Mouse (Mus musculus) hindbrain, embryonic 15.5 days (tissue): ENCODE measurements at regions not wholly inside any gene's neighbourhood (a gene's known extent, or its start where the extent isn't known, plus 50 kb on each side); places are given as distances from the start of the nearest gene placed in this dataset.

Experiments
- ATAC-seq: fragments of 200-750 bp; cut with Nextera tagmentation; 2 replicates; pipeline ENCODE4 v1.8.0; 2017; ENCODE audit warnings: low read depth, moderate number of reproducible peaks, moderate TSS enrichment; ENCODE audit not compliant: low FRiP score
- H3K27ac ChIP-seq: fragments of 300-500 bp; sonication (generic); replicated peaks from 2 replicates; pipeline ENCODE4 v1.5.1; 2015; ENCODE audit warnings: mild to moderate bottlenecking, inconsistent platforms
- H3K27me3 ChIP-seq: fragments of 300-500 bp; sonication (generic); 2 replicates; pipeline ENCODE4 v1.6.1; 2015; ENCODE audit warnings: control low read depth, inconsistent platforms
- H3K36me3 ChIP-seq: fragments of 300-500 bp; sonication (generic); 2 replicates; pipeline ENCODE4 v1.6.1; 2015; ENCODE audit warnings: control low read depth, inconsistent platforms
- H3K4me1 ChIP-seq: fragments of 300-500 bp; sonication (generic); replicated peaks from 2 replicates; pipeline ENCODE4 v1.6.1; 2015; ENCODE audit warnings: control low read depth, inconsistent platforms
- H3K4me2 ChIP-seq: fragments of 300-500 bp; sonication (generic); 2 replicates; pipeline ENCODE4 v1.6.1; 2015; ENCODE audit warnings: moderate library complexity, mild to moderate bottlenecking, inconsistent platforms
- H3K4me3 ChIP-seq: fragments of 300-500 bp; sonication (generic); 2 replicates; pipeline ENCODE4 v1.5.1; 2015; ENCODE audit warnings: mild to moderate bottlenecking, inconsistent platforms
- H3K9ac ChIP-seq: fragments of 300-500 bp; sonication (generic); 2 replicates; pipeline ENCODE4 v1.6.1; 2015; ENCODE audit warnings: inconsistent platforms
- H3K9me3 ChIP-seq: fragments of 300-500 bp; sonication (generic); 2 replicates; pipeline ENCODE4 v1.6.1; 2016; ENCODE audit warnings: control low read depth, inconsistent platforms
- WGBS: fragments of 180-500 bp; shearing (Covaris S2); methylation state at CpG from one replicate; pipeline ENCODE4 v1.1.7; 2015; 5-methylcytosine and 5-hydroxymethylcytosine counted together

DNA sequence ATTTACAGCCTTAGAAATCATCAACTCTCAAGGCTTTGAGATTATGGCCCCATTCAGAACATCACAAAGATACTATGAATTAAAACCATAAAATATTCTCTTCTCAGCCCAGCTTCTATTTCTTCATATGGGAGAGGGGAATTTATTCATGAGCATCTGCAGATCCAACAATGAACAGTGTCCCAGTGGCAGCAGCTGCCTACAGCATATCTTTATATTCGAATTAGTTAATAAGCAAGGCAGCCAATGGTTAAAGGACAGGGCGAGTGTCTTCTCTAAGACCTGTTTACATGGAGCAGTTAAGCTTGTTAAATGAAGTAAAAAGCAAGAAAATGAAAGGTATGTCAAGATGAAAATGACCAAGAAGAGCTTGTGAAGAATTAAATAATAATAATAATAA is 346.9 kb upstream of the C030005K15Rik start:
- no peak overlapping the region for H3K4me3 ChIP-seq
- H3K9ac ChIP-seq = no peak overlapping the region
- no peaks in the 10 kb centered on the region for H3K27me3 ChIP-seq
- H3K9me3 ChIP-seq = no peaks in the 10 kb centered on the region
- H3K36me3 ChIP-seq = no peaks in the 10 kb centered on the region
- no peak for ATAC-seq
- H3K4me1 ChIP-seq = no peaks in the 10 kb centered on the region
- H3K4me2 ChIP-seq = no peak overlapping the region
- WGBS = 78% methylated on average over 2 of the region's 2 CpGs
- H3K27ac ChIP-seq = no peak overlapping the region

DNA sequence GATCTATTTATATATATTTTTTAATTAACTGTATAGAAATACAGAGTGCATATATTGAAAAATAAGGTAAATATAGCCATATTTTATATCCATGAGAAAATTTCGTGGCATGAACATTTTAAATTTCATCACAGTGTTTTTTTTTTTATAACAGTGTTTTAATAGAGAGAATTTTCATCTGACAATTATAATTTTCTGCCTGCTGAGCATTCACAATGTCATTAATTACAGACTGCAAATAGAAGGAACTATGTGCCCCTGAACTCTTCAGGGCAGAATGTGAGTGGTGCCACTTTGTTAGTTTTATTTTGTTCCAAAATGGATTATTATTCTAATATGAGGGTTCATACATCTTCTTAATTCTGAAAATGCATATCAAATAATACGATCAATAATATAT is 358.3 kb upstream of the C030005K15Rik start:
- H3K27ac ChIP-seq = no peak overlapping the region
- H3K36me3 ChIP-seq = no peaks in the 10 kb centered on the region
- H3K4me3 ChIP-seq = no peak overlapping the region
- H3K4me2 ChIP-seq = no peak overlapping the region
- H3K4me1 ChIP-seq = no peaks in the 10 kb centered on the region
- ATAC-seq = no peak
- H3K9ac ChIP-seq = no peak overlapping the region
- no peaks in the 10 kb centered on the region for H3K27me3 ChIP-seq
- 71% methylated on average over 2 of the region's 2 CpGs for WGBS
- H3K9me3 ChIP-seq = no peaks in the 10 kb centered on the region

DNA sequence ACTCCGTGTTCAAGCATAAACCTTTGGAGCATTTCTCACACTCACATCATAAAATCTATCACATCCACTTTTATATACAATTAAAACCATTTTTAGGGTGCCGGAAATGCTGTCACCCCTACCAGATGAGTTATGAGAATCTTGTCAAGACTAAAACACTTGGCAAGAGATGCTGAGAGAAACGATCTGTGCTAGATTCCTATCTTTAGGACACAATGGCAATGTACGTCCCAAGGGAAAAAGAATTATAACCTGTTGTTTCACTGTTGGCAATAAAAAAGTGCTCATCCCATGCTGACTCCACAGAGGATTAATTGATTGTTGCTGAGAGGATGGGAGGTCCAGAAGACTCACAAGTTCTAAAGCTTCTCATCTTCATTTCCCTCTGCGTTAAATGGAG is 389.7 kb upstream of the C030005K15Rik start:
- H3K9me3 ChIP-seq = no peaks in the 10 kb centered on the region
- H3K27ac ChIP-seq = no peak overlapping the region
- no peak overlapping the region for H3K4me3 ChIP-seq
- no peak overlapping the region for H3K9ac ChIP-seq
- no peak overlapping the region for H3K4me2 ChIP-seq
- ATAC-seq = no peak
- no peaks in the 10 kb centered on the region for H3K27me3 ChIP-seq
- WGBS = 87% methylated on average over 5 of the region's 5 CpGs
- H3K36me3 ChIP-seq = no peaks in the 10 kb centered on the region
- no peaks in the 10 kb centered on the region for H3K4me1 ChIP-seq

DNA sequence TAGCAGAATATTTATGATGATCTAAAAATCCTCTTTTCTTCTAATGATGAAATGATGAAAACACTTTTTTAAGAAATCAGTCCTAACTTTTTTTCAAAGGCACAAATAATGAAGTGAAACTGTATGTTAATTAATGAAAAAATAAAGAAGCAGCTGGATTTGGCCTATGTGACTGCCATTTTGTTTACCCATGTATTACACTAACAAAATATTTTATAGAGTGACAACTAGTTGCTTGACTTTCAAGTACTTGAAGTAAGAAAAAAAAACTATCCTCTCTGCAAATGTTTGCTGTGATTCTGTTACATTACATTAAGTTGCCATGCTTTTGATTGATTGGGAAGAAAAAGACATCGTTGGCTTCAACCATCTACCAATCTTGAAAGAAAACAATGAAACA is 399.2 kb upstream of the C030005K15Rik start:
- Histone ChIP-seq H3K27ac (no peak overlapping the region), H3K9ac (no peak overlapping the region), H3K4me3 (no peak overlapping the region), H3K36me3 (no peaks in the 10 kb centered on the region), H3K27me3 (no peaks in the 10 kb centered on the region), H3K4me1 (no peaks in the 10 kb centered on the region), H3K9me3 (no peaks in the 10 kb centered on the region), H3K4me2 (no peak overlapping the region)
- ATAC-seq = no peak
- 89% methylated on average over 1 of the region's 1 CpGs for WGBS

DNA sequence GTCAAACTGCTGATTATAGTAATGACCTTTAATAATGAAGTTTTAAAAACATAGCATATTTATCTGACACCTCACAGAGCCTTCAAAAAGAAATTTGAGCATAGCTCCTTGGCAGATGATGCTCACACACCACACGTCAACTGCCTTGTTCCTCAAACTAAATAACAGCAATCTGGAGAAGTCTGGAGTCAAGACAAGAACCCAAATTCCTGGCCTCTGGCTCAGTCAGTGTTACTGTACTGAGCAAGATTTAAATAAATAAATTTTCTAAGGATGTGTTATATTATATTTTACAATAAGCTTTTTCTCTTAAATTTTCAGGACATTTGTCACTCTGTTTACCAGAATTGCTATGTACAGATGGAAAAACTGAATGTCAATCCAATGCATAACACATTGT is 408.5 kb upstream of the C030005K15Rik start:
- H3K27ac ChIP-seq = no peak overlapping the region
- no peaks in the 10 kb centered on the region for H3K4me1 ChIP-seq
- H3K27me3 ChIP-seq = no peaks in the 10 kb centered on the region
- no peak overlapping the region for H3K4me3 ChIP-seq
- H3K36me3 ChIP-seq = no peaks in the 10 kb centered on the region
- H3K9me3 ChIP-seq = no peaks in the 10 kb centered on the region
- no peak for ATAC-seq
- H3K4me2 ChIP-seq = no peak overlapping the region
- H3K9ac ChIP-seq = no peak overlapping the region
- 70% methylated on average over 1 of the region's 1 CpGs for WGBS

DNA sequence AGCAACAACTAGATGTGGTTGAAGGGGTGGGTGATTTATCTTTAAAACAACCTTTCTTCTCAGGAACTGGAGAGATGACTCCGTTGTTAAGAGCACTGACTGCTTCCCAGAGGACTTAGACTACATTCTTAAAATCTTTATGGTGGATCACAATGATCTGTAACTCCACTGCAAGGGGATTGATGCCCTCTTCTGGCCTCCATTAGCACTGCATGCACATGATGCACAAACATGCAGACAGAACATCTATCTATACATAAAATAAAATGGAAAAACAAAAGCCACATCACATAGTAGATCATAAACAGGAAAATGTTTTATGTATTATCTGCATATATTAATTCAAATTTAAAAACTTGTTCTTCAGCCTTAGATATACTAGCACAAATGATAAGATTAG is 419.2 kb upstream of the C030005K15Rik start:
- Histone ChIP-seq H3K4me2 (no peak overlapping the region), H3K9me3 (no peaks in the 10 kb centered on the region), H3K36me3 (no peaks in the 10 kb centered on the region), H3K9ac (no peak overlapping the region), H3K27ac (no peak overlapping the region), H3K4me3 (no peak overlapping the region), H3K4me1 (no peaks in the 10 kb centered on the region), H3K27me3 (no peaks in the 10 kb centered on the region)
- 68% methylated on average over 1 of the region's 1 CpGs for WGBS
- no peak for ATAC-seq

DNA sequence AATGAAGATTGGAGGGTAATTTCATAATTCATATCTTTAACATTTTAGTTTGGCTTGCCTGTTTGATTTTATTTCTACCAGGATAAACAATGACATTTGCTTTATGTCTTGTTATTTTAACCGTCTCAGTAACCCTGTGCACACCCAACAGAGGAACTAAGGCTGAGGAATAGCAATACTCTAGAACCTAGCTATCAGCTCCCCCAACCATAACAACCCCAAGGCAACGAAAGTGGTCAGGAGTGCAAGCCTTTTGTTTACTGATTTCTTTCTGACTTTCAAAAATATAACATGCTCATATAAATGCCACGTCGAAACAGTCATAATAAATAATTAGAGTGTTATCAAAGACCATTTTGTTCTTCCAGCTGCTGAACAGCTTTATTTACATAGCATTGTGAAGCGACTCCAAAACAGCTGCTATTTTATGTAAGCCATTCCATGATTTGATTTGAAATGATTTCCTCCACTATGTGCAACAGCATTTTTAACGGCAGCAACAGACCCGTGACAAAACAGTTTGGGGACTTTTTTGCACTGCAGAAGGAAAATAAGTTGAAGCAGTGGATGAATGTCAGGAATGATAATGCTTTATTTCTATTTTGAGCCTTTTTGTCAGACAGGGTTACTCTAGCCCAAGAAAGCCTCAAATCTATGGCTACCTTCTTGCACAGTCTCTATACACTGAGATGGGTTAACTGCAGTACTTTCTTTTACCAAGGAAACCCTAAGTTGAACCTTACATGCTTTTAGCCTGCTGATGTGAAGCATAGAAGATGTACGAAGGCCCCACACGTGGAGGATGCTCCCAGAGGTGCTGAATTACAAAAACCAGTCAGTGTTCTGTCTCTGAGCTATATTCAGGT is 420.7 kb upstream of the C030005K15Rik start:
- no peak overlapping the region for H3K4me3 ChIP-seq
- no peaks in the 10 kb centered on the region for H3K9me3 ChIP-seq
- no peak overlapping the region for H3K9ac ChIP-seq
- ATAC-seq = no peak
- 70% methylated on average over 9 of the region's 9 CpGs for WGBS
- no peaks in the 10 kb centered on the region for H3K4me1 ChIP-seq
- H3K36me3 ChIP-seq = no peaks in the 10 kb centered on the region
- no peak overlapping the region for H3K27ac ChIP-seq
- H3K27me3 ChIP-seq = no peaks in the 10 kb centered on the region
- H3K4me2 ChIP-seq = no peak overlapping the region

DNA sequence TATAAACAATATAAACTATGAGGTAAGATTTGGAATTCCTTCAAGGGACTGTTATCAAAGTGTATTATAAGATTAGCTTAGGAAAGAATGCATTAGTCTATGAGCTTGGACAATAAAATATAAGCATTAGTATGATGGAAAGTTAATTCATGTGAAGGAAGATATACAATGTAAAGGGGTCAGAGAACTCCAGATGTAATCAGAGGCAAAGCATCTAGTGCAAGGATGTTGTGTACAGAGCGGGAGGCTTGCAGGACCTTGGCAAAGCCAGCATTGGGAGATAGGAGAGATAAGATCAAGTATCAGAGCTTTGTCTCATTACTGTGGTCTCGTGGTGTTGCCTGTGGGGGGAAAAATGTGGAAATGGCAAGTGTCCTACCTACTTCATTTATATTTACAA is 429.4 kb upstream of the C030005K15Rik start:
- H3K4me1 ChIP-seq = no peaks in the 10 kb centered on the region
- no peak for ATAC-seq
- H3K4me3 ChIP-seq = no peak overlapping the region
- H3K9ac ChIP-seq = no peak overlapping the region
- no peaks in the 10 kb centered on the region for H3K9me3 ChIP-seq
- no peak overlapping the region for H3K4me2 ChIP-seq
- no peaks in the 10 kb centered on the region for H3K27me3 ChIP-seq
- H3K27ac ChIP-seq = no peak overlapping the region
- H3K36me3 ChIP-seq = no peaks in the 10 kb centered on the region
- WGBS = 85% methylated on average over 2 of the region's 2 CpGs

DNA sequence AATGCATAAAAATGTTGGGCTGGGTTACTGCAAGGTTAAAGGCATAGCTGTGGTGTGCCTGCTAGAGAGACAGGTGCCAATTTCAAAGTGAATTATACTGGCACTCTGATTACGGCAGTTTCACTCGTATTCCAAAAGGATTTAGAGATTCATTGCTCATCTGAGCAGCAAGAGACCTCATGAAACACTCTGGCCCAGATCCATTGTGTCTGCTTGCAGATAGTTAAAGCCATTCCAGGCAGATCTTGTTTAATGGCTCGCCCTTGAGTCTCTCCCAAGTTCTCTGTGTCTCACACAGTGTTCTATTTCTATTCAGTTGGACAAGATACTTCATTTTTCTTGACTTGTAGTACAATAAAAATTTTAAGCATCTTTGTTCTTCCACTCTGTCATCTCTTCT is 459.1 kb upstream of the C030005K15Rik start:
- H3K4me2 ChIP-seq = no peak overlapping the region
- ATAC-seq = no peak

DNA sequence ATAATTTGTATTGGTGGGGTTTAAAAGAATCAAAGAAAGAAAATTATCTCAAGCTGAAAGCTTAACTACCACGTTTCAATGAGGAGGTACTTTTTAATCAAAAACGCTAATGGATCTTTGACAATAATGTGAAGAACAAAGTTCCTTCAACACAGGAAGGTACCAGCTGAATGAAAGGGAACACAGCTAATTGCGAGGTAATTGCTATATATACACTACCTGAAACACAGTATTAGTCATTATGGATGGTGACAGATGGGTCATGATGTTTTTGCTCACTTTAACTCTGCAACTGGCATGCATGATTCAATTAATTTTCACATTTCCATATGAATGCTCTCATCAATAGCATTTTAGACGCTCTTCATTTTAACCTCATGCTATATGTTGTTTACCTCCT is 470.3 kb upstream of the C030005K15Rik start:
- no peak overlapping the region for H3K4me3 ChIP-seq
- no peak overlapping the region for H3K9ac ChIP-seq
- no peaks in the 10 kb centered on the region for H3K9me3 ChIP-seq
- H3K27ac ChIP-seq = no peak overlapping the region
- H3K36me3 ChIP-seq = no peaks in the 10 kb centered on the region
- no peak overlapping the region for H3K4me2 ChIP-seq
- ATAC-seq = no peak
- 64% methylated on average over 4 of the region's 4 CpGs for WGBS
- no peaks in the 10 kb centered on the region for H3K27me3 ChIP-seq
- H3K4me1 ChIP-seq = no peaks in the 10 kb centered on the region

More for the DNA sequence above, 459.1 kb upstream of the C030005K15Rik start:
- no peaks in the 10 kb centered on the region for H3K9me3 ChIP-seq
- no peak overlapping the region for H3K27ac ChIP-seq
- no peaks in the 10 kb centered on the region for H3K36me3 ChIP-seq
- H3K9ac ChIP-seq = no peak overlapping the region
- H3K27me3 ChIP-seq = no peaks in the 10 kb centered on the region
- H3K4me1 ChIP-seq = no peaks in the 10 kb centered on the region
- 57% methylated on average over 3 of the region's 3 CpGs for WGBS
- H3K4me3 ChIP-seq = no peak overlapping the region

DNA sequence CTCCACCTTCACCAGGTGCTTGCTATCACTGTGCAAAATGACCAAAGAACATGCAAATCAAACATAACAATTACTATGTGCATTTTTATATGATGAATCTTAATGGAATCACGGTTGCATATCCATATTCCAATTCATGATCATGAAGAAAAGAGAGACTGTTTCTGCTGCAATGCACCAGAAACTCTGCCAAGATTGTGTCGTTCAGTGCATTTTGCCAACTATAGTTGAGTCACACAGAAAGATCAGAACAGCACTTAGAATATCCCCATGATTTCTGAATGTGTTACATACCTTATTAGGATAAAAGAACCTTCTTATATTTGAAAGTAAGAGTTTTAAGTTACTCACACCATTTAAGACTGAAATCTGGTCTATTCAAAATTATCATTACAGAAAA is 483.7 kb upstream of the C030005K15Rik start:
- Histone ChIP-seq H3K9ac (no peak overlapping the region), H3K4me3 (no peak overlapping the region), H3K36me3 (no peaks in the 10 kb centered on the region), H3K27me3 (no peaks in the 10 kb centered on the region), H3K4me1 (no peaks in the 10 kb centered on the region), H3K4me2 (no peak overlapping the region), H3K27ac (no peak overlapping the region), H3K9me3 (no peaks in the 10 kb centered on the region)
- WGBS = 83% methylated on average over 2 of the region's 2 CpGs
- ATAC-seq = no peak

DNA sequence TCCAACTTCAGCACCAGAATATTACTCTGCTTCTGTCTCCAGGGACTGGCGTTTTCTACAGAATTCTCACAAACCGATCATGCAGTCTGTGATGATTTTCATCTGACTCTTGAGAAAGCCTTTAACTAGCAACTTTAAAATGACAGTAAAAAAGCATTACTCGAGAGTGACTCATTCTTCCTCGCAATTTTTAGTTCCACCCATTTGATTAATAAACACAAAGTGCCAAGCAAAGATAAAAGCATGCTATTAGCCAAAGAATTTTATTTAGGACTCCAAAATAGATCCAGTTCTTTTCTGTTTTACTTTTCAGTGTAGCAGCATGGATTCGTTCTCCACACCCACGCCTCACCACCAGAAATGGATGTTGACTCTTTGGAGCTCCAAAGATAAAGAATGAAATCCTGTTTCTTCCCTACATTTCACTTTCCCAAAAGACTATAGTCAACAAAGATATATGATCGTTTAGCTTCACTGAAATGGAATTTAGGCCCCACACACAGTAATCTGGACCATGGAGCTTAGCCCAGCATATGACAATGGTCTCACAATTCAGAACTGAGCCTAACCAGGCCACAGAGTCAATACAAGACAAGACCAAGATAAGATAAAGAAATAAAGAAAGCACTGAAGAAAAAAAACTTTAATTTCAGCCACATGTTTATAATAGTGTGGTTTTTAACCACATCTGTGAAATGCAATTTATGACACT is 486.5 kb upstream of the C030005K15Rik start:
- no peaks in the 10 kb centered on the region for H3K27me3 ChIP-seq
- H3K9me3 ChIP-seq = no peaks in the 10 kb centered on the region
- no peaks in the 10 kb centered on the region for H3K36me3 ChIP-seq
- no peak for ATAC-seq
- H3K27ac ChIP-seq = no peak overlapping the region
- H3K9ac ChIP-seq = no peak overlapping the region
- no peak overlapping the region for H3K4me2 ChIP-seq
- no peaks in the 10 kb centered on the region for H3K4me1 ChIP-seq
- no peak overlapping the region for H3K4me3 ChIP-seq
- 84% methylated on average over 7 of the region's 7 CpGs for WGBS
